Mouse (Mus musculus): ENCODE results near the gene Abhd17a.
A peak's percentile ranks its signal among the peaks of the same experiment; 100 is the strongest.

Gene Abhd17a

DNA sequence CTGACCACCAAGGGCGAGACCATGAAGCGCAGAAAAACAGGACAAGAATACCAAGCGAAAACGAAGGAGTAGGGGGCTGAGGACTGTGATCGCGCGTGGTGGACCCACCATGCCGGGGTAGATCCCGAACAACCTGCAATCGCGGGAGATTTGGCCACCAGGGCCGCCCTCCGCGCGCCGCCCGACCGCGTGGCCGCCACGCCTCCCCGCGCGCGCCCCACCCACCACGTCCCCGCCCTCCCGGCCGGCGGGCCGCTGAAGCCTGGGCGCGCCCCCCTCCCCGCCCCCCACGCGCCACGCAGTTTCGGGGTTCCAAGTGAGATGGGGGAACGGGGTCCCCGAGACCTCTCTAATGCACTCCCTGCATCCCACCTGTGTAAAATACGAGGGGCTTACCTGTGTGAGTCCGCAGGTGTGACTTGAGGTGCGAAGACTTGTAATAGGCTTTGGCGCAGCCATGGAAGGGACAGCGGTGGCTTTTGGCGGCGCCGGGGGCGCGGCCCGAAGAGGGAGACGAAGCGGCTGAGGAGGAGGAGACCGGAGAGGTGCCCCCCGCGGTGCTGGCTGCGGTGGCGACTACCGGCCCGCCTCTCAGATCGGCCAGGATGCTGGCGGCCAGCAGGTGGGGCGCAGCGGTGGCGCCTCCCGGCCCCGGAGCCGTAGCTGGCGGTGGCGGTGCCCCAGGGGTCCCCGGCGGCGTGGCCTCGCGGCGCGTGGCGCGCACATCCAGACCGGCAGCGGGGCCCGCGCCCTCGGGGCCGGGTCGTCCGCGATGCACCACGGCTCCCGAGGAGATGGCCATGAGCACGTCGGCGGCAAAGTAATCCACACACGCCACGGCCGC is 13.6 kb downstream of the Abhd17a start:
- DNase-seq: peak; percentile 57

DNA sequence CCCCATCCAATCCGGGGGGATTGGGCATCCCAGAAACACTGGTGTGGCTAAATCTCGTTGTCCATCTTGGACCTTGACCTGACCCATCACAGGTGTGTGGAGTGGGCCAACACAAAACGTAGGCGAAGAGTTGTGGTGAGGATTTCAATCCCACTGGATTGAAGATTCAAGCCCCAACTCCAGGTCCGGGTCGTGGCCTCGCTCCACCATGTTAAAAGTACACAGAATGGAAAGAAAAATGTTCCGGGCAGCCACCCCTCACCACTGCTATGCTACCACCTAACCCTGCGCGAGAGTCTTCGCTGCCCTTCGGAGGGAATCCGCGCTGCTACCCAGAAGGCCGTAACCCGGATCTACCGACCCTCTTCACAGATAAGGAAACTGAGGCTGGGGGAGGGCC is 14.2 kb downstream of the Abhd17a start:
- DNase-seq: no peak

DNA sequence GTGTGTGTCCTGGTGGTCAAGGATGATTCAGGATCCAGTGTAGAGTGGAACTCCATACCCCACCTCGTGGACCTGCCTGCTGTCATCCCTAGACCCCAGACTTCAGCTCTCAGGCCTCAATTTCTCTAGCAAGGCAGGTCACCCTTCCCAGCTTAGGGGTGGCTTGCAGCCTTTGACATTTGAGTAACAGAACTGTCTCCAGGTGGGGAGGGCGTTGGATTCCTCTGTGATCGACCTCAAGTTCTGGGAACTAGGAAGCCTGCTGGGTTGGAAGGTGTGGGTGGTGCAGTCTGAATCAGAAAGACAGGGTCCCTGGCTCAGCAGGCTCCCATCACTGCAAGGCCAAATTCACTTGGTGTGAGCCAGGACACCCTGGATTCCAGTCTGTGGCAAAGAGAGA is 15.2 kb downstream of the Abhd17a start:
- no peak for DNase-seq

DNA sequence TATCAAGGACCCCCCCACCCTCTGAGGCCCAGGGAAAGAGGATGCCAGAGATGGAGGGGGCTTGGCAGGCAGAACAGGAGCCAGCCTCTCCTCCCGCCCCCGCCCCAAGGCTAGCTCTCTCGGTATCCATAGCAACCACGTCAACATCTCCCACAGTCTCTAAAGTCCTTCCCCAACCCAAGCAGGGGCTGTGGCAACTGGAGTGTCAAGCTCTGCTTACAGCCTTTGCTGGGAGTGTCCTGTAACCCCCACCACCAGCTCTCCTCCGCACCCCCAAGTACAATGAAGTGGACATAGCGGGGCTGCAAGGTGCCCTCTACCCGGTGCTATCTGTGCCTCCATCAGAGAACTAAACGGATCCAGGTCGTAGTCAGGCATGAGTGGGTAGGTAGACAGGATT is 16.2 kb downstream of the Abhd17a start:
- DNase-seq: no peak

DNA sequence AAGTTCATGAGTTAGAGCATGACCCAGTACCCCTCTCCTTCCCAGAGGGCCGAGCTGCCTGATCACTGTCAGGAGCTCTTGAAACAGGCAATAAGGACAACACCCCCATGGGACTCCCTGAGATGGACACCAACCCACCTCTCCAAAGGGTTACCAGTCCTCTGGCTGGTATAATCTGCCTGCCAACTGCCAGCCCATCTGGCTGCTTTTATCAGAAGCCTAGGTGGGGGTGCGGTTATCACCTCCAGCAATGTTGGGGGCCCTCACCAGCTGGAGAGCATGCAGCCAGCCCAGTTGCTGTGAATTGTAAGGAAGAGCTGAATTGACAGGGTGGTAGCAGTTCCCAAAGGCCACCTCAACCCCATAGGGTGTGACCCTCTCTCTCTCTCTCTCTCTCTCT is 17.7 kb downstream of the Abhd17a start:
- no peak for DNase-seq

DNA sequence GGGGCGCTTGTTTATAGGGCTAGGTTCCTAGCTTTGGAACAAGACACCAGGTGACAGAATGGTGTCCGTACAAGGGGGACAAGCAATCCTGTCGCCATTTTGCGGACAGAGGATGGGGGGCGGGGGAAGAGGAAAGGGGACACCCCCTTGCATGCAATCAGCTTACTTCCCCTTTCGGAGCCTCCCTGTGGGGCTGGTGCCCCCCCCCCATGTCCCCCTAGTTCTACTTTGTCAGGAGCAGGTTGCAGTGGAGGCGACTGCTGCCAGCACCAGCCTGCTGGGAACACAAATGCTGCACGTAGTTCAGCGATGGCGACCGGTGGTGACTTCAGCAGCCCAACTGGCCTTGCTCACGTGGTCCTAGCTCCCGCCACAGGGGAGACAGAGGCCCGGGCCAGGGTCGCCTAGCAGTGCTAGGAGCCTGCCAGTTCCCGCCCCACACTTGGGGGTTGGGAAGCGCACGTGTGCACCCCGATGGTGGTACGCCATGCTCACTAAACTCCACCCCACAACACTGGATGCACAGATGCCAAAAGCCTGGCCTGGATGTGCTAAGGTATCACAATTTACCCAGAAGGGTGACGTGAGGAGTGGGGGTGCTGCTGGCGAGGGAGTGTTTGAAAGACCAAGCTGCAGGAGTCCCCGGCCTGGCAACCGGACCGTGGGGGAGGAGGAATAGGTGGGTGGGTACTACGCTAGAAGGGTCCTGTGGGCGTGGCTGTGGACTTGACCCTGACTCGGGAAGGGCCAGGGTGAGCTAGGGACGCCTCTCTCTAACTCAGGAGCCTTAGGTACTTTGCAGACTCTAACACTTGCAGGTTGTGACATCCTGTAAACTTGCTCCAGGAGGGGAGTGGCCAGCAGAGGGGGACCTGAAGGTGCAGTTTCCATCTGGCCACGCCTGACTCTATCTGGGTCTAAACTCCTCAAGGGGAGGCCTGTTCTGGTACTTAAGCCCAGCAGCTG is 19.0 kb downstream of the Abhd17a start:
- DNase-seq: no peak

DNA sequence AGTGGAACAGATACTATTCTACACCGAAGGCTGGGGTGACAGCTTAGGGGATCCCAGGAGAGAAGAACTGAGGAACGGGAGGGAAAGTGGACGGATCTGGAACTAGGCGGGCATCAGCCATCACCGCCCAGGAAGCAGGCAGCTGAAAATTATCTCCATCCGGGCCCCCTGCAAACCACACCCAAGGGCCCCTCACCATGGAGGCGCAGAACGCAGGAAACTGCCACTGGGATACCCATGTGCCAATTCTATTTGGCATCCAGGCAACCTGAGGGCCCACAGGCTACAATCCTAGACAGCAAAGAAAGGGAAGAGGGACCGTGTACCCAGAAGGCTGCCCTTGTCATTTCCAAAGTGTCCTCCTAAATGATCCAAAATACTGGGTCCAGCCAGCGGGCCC is 19.7 kb downstream of the Abhd17a start:
- DNase-seq: no peak

DNA sequence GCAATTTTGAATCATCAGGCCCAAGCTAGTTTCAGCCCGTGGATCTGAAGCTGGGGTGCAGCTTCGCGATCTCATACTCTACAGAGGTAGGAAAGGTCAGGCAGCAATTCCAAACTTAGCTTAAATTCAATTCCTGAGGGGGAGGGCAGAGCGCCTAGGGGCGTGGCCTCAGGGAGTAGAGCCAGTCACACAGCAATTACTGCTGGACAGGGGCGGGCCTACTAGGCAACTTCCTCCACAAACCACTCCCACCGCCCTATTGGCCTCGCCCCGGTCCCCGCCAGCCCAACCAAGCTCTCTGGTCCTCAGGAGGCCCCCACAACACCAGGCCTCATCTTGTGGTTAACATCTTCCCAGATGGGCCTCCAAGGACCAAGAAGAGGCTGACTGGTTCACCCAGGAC is 20.5 kb downstream of the Abhd17a start:
- peak; percentile 80 for DNase-seq

DNA sequence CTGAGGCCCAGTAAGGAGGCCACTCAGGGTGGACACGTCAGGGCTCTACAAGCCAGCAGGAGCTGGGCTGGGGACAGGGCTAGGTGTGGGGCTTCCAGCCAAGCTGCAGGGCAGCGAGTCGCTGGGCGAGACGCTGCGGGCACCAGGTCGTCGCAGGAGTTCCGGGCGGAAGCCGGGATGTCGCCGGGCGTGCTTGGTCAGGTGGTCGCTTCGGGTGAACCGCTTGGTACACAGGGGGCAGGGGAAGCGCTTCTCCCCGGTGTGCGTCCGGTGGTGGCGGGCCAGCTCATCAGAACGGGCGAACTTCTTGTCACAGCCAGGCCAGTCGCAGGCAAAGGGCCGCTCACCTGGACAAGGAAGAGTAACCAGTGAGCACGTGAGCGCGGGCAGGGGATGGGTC is 21.3 kb downstream of the Abhd17a start:
- DNase-seq: no peak

DNA sequence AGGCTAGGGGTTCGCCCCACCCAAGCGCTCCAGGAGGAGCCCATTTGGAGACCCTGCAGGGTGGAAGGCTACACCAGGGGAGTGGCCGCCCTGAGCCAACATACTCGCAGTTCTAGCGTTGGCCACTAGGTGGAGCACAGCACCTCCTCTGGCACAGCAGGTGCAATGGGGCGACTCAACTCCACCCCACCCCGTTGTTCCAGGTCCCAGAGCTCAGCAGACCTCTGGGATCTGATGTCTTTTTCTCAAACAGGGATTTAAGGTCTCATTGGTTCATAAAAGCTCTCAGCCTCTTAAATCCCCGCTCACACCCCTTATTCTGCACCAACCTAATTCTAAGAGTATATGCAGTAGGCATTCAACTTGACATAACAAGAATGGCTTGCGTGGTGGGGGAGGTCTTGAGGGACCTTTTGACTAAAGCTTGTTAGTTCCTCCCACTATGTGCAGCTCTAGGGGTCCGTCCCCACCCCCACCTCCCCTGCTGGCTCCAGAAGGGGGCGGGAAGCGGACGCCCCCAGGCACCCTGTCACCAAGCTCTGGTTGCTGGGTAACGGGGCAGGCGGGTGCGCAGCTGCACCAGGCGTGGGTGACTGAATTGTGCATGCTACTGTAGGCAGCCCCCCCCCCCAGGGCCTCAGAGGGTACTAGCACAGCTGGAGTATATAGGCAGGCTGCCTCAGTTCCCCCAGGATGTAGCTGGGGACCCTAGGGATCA is 23.6 kb downstream of the Abhd17a start:
- peak; percentile 88 for DNase-seq

DNA sequence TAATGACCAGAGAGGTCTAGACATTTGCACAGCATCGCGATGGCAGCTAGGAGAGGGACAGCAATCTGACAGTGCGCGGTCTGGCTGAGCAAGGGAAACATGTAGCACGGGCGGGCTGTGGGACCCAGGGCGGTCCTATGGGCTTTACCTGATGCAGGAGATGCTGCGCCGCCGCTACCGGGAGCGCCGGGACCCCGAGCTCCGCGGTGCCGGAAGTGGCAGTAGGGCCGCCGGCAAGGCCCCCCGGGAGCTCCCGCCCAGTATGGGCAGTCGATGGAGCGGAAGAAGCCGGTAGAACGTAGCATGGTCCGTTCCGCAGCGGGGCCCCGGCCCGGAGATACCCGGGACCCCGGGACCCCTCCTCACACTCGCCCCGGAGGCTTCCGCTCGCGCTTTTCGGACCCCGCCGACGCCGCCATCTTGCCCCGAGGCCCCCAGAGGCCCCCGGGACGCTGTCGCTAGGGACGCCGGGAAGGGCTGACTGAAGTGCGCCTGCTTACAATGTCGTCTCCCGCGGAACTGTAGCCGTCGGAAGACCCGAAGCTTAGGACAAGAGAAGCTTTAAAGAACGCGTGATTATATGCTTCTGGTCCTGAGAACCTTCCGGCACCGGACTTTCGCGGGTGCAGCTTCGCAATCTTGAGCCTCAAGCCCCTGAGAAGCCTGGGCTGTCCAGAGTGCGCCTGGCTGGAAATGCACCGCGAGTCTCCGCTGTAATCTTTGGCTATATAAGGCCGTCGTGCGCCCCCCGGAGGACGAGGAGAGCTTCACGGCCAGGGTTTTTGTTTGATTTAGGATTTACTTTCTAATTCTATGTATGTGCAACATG is 28.8 kb downstream of the Abhd17a start, which contains the start of gene Rexo1:
Gene Rexo1, minus strand, starts transcription at position 445 of the 829 bp plus-strand sequence.
- DNase-seq: peak; percentile 97

DNA sequence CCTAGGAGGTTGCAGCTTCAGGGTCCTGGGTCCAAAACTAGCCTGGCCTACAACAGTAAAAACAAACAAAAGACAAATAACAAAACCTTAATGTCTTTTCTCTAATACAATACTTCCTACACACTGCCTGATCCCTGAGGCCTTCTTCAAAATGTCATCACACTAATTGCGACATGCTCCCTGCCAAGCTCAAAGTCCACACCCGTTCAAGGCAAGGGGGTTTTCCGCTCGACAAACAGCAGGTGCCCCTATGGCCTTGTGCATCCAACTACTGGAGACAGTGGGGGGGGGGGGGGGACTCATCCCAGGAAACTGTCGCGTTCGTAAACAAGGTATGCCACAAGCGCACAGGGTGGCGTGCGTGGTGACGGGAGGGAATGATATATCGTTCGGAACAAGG is 29.5 kb downstream of the Abhd17a start:
- peak; percentile 56 for DNase-seq

DNA sequence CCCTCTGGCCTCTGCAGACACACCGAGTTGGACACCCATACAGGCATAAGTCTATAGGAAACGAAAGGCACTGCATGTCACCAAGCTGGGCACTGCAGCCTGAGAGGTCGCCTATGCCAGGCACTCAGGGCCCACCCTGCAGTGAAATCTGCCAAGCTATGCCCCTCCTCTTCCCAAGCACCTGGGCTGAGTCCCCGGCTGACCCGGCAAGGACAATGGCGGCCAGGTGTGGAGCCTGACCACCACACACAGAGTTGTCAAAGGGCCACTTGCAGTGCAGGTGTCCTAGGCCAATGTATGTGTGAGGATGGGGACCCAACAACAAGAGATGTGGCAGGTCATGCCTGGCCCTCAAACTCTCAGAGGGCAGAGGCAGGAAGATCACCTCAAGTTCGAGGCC is 30.7 kb downstream of the Abhd17a start:
- no peak for DNase-seq

DNA sequence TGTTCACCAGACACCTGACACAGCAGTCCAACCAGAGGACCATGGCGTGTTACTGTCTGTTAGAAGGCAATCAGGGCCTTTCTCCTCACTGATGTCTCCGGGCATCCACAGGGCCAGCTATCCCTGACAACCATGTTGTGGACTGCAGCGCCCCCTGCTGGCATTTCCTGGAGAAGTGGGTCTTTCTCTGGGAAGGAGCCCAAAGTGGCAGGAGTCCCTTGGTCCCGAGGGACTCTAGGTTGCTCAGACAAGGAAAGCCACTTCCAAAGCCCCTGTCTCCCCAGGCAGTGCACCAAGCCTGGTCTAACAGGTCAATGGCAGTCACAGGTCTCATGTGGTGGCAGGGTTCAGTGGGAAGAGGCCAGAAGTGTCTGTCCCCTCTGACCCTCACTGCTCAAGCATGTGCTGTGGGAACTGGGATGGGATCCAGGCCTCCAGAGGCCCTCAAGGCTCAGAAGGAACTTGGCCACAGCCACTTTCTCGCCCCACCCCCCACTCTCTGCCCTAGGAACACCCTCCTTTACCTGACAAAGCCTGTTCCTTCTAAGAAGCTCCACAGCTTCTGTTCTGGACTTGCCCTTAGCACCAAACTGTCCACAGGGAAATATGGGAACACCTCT is 32.7 kb downstream of the Abhd17a start:
- DNase-seq: peak; percentile 88

DNA sequence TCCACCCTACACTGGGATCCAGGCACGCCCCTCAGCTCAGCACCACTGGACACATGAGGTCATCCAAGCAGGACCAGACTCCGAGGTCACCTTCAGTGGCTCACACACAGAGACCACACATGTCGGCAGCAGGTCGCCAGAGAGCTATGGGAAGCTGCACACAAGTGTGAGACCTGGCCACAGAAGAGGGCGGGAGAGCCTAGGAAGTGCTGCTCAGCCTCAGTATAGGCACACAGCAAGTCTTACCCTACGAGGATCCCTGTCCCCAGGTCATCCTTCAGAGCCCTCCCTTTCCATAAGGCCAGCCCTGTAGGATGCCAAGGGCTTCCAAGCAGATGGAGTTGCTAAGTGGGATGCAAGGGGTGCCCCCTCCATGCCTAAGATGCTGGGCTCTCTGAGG is 36.1 kb downstream of the Abhd17a start:
- no peak for DNase-seq

DNA sequence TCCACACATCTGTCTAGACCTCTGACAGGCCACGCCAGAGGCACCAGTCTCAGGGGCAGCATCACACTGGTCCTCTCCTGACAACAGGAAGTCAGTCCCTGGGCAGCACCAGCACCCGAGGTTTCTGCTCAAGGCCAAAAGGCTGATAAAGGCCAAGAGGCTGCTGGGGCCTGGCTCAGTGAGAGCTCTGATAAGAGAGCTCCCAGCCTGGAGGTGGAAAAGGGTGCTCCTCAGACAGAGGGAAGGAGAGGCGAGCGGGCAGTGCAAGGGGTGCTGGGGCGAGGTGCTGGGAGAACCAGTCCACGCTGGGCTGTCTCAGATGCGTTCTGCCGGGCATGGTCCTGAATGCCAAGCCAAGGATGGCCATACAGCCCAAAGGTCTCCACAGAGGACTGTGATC is 36.6 kb downstream of the Abhd17a start:
- no peak for DNase-seq

DNA sequence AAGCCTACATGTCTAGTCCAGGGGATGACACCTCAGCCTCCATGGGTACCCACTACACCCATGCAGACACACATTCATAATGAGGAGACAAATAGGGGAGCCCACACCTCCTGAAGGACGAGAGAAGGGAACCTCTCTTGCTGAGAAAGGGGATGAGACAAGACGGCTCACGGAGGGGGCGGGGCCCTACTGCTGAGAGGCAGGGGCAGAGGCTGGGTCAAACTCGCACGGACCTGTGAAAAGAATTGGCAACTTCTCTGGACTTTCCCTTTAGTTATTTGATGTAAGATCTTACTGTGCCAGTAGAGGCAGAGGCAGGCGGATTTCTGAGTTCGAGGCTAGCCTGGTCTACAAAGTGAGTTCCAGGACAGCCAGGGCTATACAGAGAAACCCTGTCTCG is 37.8 kb downstream of the Abhd17a start:
- no peak for DNase-seq

DNA sequence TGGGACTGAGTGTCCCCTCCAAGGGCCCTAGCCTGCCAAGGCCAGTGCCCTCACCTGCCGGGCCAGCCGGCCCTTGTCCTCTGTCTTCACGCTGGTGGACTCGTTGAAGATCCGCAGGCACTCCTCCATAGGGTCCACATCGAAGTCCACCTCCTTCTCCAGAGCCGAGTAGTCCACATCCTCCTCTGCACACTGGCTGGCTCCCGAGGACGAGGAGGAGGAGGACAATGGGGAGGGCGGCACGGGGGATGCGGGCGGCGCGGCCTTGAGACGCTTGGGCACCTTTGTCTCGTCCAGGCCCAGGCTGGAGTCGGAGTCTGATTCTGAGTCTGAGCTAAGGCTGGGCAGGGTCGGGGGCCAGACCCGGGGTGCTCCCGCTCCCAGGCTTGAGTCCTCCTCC is 40.9 kb downstream of the Abhd17a start:
- DNase-seq: no peak

DNA sequence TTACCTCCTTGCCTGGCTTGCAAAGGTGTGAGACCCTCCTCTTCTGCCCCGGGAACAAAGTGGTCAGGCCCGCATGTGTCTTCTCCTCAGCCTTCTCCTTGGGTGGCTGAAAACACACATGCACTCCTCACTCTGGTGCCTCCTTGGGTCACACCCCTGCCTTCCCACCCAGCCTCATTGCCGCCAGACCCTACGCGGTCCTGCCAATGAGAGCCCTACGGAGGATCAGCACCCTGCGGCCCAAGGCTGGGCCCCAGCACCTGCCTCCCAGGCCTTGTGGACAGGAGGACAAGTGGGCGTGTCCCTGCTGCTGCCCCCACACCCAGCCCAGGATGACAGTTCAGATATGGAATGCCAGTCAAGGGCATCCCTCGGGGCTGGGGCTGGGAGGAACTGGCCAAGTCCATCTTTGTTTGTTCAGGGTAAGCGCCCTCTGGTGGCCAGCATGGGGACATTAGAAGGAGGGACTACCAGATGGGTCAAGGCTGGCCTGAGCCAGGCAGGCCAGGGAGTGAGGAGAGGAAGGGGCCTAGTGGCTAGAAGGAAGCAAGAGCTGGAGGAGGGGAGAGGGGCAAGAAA is 41.6 kb downstream of the Abhd17a start:
- DNase-seq: peak; percentile 56

DNA sequence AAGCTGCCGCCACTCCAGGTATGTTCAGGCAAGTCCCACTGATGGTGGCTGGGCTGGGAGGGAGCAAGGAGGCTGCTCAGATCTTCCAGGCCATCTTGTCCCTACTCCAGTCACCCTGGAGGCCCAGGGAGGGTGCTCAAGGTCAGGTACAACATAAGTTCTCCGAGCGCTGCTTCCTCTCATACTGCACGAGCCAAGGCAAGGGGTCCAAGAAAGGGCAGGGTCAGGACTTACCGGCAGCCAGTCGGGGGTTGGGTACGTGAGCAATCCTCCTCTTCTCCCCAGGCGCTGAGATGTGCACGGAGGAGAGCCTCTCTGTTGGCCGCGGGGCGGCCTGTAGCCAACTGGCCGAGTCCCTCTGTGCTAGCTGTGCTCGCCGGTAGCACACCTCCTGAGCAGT is 42.6 kb downstream of the Abhd17a start:
- DNase-seq: no peak

DNA sequence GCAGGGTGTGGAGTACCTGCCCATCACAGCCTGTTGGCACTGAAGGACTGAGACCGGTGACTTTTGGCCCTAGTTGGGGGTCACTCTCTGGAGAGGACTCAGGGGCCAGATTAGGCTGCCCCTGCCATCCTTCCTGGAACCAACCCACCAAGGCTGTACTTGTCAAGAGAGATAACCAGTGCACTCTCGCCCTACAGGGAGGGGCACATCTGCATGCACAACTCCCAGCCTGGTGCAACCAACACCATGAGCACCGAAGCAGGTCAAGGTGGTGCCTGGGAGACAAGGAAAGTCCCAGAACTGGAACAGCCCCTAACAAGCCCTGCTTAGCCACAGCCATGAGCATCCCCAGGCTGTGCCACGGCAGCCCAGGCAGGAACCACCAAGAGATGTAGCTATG is 43.2 kb downstream of the Abhd17a start:
- no peak for DNase-seq

Data from kidney, adult 9 months (tissue).